ENCODE assay signal across 8 mouse cellular contexts in genomic region chr13:34078500-34079280, GRCm38 (mm10). TPM values are rescaled to one million over a fixed set of nuclear protein-coding genes. Genes with fewer than 3 reads are reported as not detected.
DNase-seq lines count a peak whose midpoint lies in the region; ATAC-seq and TF ChIP-seq lines count a peak whose summit lies in the region.

No protein-coding gene starts in this region.

- H3K36me3 ChIP-seq in heart, embryonic 10.5 days, result peaks cover 7% of the 10 kb centered on the region; the same call in 1 of the 2 replicates
- H3K36me3 ChIP-seq in ES-Bruce4 (ENCODE audit: control insufficient read depth, insufficient read depth, low read length, poor library complexity, severe bottlenecking), result no peaks in the 10 kb centered on the region
- no peaks in the 10 kb centered on the region for H3K36me3 ChIP-seq in hindbrain, embryonic 11.5 days (ENCODE audit: control insufficient read depth, insufficient read depth, low read length)
- H3K36me3 ChIP-seq in midbrain, embryonic 13.5 days, result peaks cover 15% of the 10 kb centered on the region

- no peak for TF ChIP-seq POLR2A in ES-Bruce4 (IDR thresholded peaks at IDR 0.05; ENCODE audit: insufficient read depth, low read length)

- 38% methylated on average over 16 of the region's 16 CpGs for whole genome bisulfite sequencing in heart, embryonic 10.5 days
- 46% methylated on average over 16 of the region's 16 CpGs for WGBS in hindbrain, embryonic 11.5 days
- 46% methylated on average over 16 of the region's 16 CpGs for WGBS in midbrain, embryonic 13.5 days

- H3K27me3 ChIP-seq in heart, embryonic 10.5 days (ENCODE audit: insufficient read depth, poor library complexity, severe bottlenecking), result peaks cover 16% of the 10 kb centered on the region; the same call in 1 of the 2 replicates
- H3K27me3 ChIP-seq in ES-Bruce4 (ENCODE audit: control insufficient read depth, insufficient read depth, low read length, poor library complexity, severe bottlenecking), result no peaks in the 10 kb centered on the region
- no peaks in the 10 kb centered on the region for H3K27me3 ChIP-seq in hindbrain, embryonic 11.5 days (ENCODE audit: control insufficient read depth, insufficient read depth, low read length)
- no peaks in the 10 kb centered on the region for H3K27me3 ChIP-seq in midbrain, embryonic 13.5 days

- no peak for TF ChIP-seq EP300 in ES-Bruce4 (IDR thresholded peaks at IDR 0.05; ENCODE audit: insufficient read depth, low read depth, low read length)

- no peaks in the 10 kb centered on the region for H3K9me3 ChIP-seq in heart, embryonic 10.5 days
- no peaks in the 10 kb centered on the region for H3K9me3 ChIP-seq in ES-Bruce4 (replicated peaks; ENCODE audit: control insufficient read depth, insufficient read depth, low read length, poor library complexity, severe bottlenecking)
- H3K9me3 ChIP-seq in hindbrain, embryonic 11.5 days (ENCODE audit: control insufficient read depth, low read length), result no peaks in the 10 kb centered on the region
- H3K9me3 ChIP-seq in midbrain, embryonic 13.5 days, result no peaks in the 10 kb centered on the region

- DNase-seq in heart, embryonic 10.5 days (ENCODE audit: low spot score), result no peak
- DNase-seq in heart, adult 9 months (ENCODE audit: low spot score in 2 of 2), result no peak
- no peak for DNase-seq in hindbrain, embryonic 11.5 days (ENCODE audit: low spot score)
- no peak for DNase-seq in adrenal gland, postnatal 10 days
- DNase-seq in Muller cell, postnatal 12 days (ENCODE audit: inconsistent ontology term), result no peak
- DNase-seq in adipocyte (ENCODE audit: low spot score), result no peak

- peaks cover 17% of the 10 kb centered on the region for H3K4me1 ChIP-seq in heart, embryonic 10.5 days
- H3K4me1 ChIP-seq in ES-Bruce4 (ENCODE audit: control insufficient read depth, insufficient read depth, low read length), result peaks cover 3% of the 10 kb centered on the region
- H3K4me1 ChIP-seq in hindbrain, embryonic 11.5 days (replicated peaks; ENCODE audit: control insufficient read depth, insufficient read depth, low read length), result 0 out of 2 replicates have a peak, but pooled peaks cover 3% of the 10 kb centered on the region
- H3K4me1 ChIP-seq in midbrain, embryonic 13.5 days (replicated peaks), result peaks cover 32% of the 10 kb centered on the region

- H3K27ac ChIP-seq in heart, embryonic 10.5 days, result peak overlapping the region; percentile 87
- H3K27ac ChIP-seq in ES-Bruce4 (ENCODE audit: insufficient read depth, low read length), result no peak overlapping the region
- H3K27ac ChIP-seq in hindbrain, embryonic 11.5 days (ENCODE audit: low read depth, low read length), result no peak overlapping the region
- peak overlapping the region; percentile 95 for H3K27ac ChIP-seq in midbrain, embryonic 13.5 days

- ATAC-seq in hindbrain, embryonic 11.5 days (ENCODE audit: low FRiP score), result no peak; the same call in 1 of the 2 replicates
- ATAC-seq in midbrain, embryonic 13.5 days, result peak; percentile 24; the same call in 1 of the 2 replicates

- peak overlapping the region; percentile 89 for H3K4me2 ChIP-seq in hindbrain, embryonic 11.5 days (replicated peaks; ENCODE audit: low read depth, low read length)
- peak overlapping the region; percentile 65 for H3K4me2 ChIP-seq in midbrain, embryonic 13.5 days (replicated peaks)

- peak overlapping the region; percentile 81 for H3K4me3 ChIP-seq in heart, embryonic 10.5 days
- peak overlapping the region; percentile 70 for H3K4me3 ChIP-seq in ES-Bruce4 (ENCODE audit: low read depth, low read length)
- H3K4me3 ChIP-seq in hindbrain, embryonic 11.5 days (ENCODE audit: low read depth, low read length), result 0 out of 2 replicates have a peak overlapping the region, but pooled peaks have one; percentile 77
- H3K4me3 ChIP-seq in midbrain, embryonic 13.5 days (replicated peaks), result peak overlapping the region; percentile 93

- H3K9ac ChIP-seq in ES-Bruce4 (ENCODE audit: low read depth, poor library complexity, severe bottlenecking), result peak overlapping the region; percentile 58
- H3K9ac ChIP-seq in hindbrain, embryonic 11.5 days (ENCODE audit: low read depth, low read length), result peak overlapping the region; percentile 77
- H3K9ac ChIP-seq in midbrain, embryonic 13.5 days (replicated peaks), result peak overlapping the region; percentile 95; the same call in 1 of the 2 replicates

- no peak for TF ChIP-seq CTCF in ES-Bruce4 (IDR thresholded peaks at IDR 0.05; ENCODE audit: low read depth, low read length)

RNA-seq across cellular contexts. Expression of gene Tubb2a, which starts 0.9 kb away (rescaled TPM):
- 99.4 and 115 TPM in 2 replicates for polyA plus RNA-seq in heart, embryonic 10.5 days (2016; fragmentation: Nextera tagmentation; extraction: Ambion mirVana)
- polyA plus RNA-seq in ES-Bruce4 (2011; ENCODE audit: insufficient read depth, insufficient read length, low read depth, missing spikeins), result 28.7 and 29.0 TPM in 2 replicates
- polyA plus RNA-seq in hindbrain, embryonic 11.5 days (2014; fragmentation: Nextera tagmentation; extraction: Ambion mirVana), result 422 and 447 TPM in 2 replicates
- 1,655 and 1,711 TPM in 2 replicates for polyA plus RNA-seq in midbrain, embryonic 13.5 days (2015; fragmentation: Nextera tagmentation; extraction: Ambion mirVana)
- total RNA-seq in adrenal gland, postnatal 10 days (2021), result 10 to 100 TPM; 68.6 to 90.0 TPM

RNA-seq across cellular contexts. Expression of gene Bphl, which starts 41.3 kb away (rescaled TPM):
- 41.5 and 45.1 TPM in 2 replicates for polyA plus RNA-seq in heart, embryonic 10.5 days (2016; fragmentation: Nextera tagmentation; extraction: Ambion mirVana)
- polyA plus RNA-seq in ES-Bruce4 (2011; ENCODE audit: insufficient read depth, insufficient read length, low read depth, missing spikeins), result 15.7 and 25.9 TPM in 2 replicates
- polyA plus RNA-seq in hindbrain, embryonic 11.5 days (2014; fragmentation: Nextera tagmentation; extraction: Ambion mirVana), result 30.3 and 31.1 TPM in 2 replicates
- 31.6 and 36.8 TPM in 2 replicates for polyA plus RNA-seq in midbrain, embryonic 13.5 days (2015; fragmentation: Nextera tagmentation; extraction: Ambion mirVana)
- 10 to 100 TPM; 78.6 to 78.9 TPM for total RNA-seq in adrenal gland, postnatal 10 days (2021)

RNA-seq across cellular contexts. Expression of gene Tubb2b, which starts 51.6 kb away (rescaled TPM):
- polyA plus RNA-seq in heart, embryonic 10.5 days (2016; fragmentation: Nextera tagmentation; extraction: Ambion mirVana), result 18.8 and 30.7 TPM in 2 replicates
- 229 and 267 TPM in 2 replicates for polyA plus RNA-seq in ES-Bruce4 (2011; ENCODE audit: insufficient read depth, insufficient read length, low read depth, missing spikeins)
- polyA plus RNA-seq in hindbrain, embryonic 11.5 days (2014; fragmentation: Nextera tagmentation; extraction: Ambion mirVana), result 318 and 341 TPM in 2 replicates
- 833 and 846 TPM in 2 replicates for polyA plus RNA-seq in midbrain, embryonic 13.5 days (2015; fragmentation: Nextera tagmentation; extraction: Ambion mirVana)
- total RNA-seq in adrenal gland, postnatal 10 days (2021), result 10 to 100 TPM; 24.9 to 61.2 TPM

Comparison
In these comparisons a context has a peak if more than half of its experiments do, and no peak if none do; other contexts are left out.
1. H3K27ac ChIP-seq: peak in heart, embryonic 10.5 days (single experiment) and midbrain, embryonic 13.5 days (single experiment); none in ES-Bruce4 (single experiment) and hindbrain, embryonic 11.5 days (single experiment).
2. Peak in every context shown above with its lines, with median percentiles within 50 percentile points of each other: H3K4me3 ChIP-seq and H3K9ac ChIP-seq.